Mouse (Mus musculus): ENCODE data around the gene Ccdc85b. TPM values are rescaled to one million over a fixed set of nuclear protein-coding genes. Genes with fewer than 3 reads are reported as not detected.

Gene Ccdc85b
- polyA plus RNA-seq, 1 experiment from 2014 or later: 0.97 TPM

DNA sequence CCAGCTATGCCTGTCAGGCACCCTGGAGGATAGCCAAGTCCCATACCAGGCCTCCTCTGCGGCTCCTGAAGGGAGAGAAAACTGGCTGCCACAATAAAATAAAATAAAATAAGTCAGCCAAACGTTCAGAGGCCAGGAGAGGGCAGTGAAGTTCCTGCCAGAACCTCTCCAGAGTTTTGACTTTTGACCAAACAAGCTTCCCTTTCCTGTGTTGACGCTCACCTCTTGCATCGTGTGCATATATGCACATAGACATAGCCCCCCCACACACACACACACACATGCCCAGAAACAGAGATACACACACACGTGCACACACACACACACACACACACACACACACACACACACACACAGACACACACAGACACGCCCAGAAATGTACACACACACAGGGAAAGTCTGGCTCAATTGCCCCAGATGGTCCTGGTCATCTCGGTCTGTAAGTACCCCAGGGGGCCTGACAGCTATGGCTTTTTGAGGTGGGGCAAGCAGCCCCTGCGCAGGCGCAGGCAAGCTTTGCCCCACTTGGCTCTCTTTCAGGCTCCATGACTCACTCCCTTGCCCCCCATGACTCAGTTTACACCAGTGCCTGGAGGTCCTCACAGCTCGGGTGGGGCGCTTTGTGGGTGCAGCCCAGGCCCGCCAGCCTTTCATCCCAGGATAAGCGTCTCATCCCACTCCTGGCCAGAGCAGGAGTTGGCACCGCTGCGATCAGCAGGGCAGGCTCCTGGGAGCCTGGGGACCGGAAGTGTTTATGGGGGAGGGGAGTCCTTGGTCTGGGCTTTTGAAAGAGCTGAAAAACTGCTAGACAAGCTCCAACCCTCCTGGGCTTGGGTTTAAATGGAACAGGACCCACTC lies 24.5 kb downstream of the Ccdc85b start:
- peak; percentile 60 for ATAC-seq (ENCODE audit: low read depth)
- peaks cover 8% of the 10 kb centered on the region for H3K4me1 ChIP-seq (ENCODE audit: control insufficient read depth, low read depth, low read length)

DNA sequence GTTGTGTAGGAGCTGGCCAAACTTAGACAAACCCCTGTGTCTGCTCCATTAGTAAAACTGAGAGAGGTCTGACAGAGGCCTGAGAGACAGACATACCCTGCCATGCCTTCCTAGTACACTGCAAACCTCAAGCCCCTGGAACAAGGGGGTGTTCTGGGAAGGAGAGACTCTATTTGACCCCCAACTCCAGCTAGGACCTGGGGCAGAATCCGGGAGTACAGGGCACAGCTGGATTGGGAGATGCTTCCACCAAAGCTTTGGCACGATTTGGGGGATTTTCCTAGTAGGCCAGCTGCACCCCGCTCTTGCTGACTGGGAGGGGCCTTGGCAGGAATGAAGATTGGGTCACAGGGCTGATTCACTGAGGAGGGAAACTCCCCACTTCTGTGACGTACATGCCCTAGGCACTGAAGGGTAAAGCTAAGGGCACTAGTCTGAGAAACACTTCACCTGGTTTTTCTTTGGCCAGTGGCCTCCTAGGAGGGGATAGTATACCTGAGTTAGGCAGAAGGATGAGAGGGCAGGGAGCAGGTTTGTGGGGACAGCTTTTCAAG lies 25.7 kb downstream of the Ccdc85b start:
- H3K9ac ChIP-seq (ENCODE audit: low read depth, low read length): no peak overlapping the region
- 71% methylated on average over 4 of the region's 4 CpGs for WGBS (ENCODE audit: insufficient replicate concordance)
- ATAC-seq (ENCODE audit: low read depth): no peak
- H3K4me3 ChIP-seq (ENCODE audit: low read depth, low read length): no peak overlapping the region
- H3K4me1 ChIP-seq (ENCODE audit: control insufficient read depth, low read depth, low read length): peaks cover 8% of the 10 kb centered on the region
- no peak overlapping the region for H3K4me2 ChIP-seq (ENCODE audit: low read depth, low read length)
- H3K36me3 ChIP-seq (ENCODE audit: control insufficient read depth, insufficient read depth): peaks cover under 1% of the 10 kb centered on the region; the same call in 1 of the 2 replicates
- no peak overlapping the region for H3K27ac ChIP-seq (ENCODE audit: low read length)
- no peaks in the 10 kb centered on the region for H3K9me3 ChIP-seq (replicated peaks; ENCODE audit: control insufficient read depth, low read length)
- H3K27me3 ChIP-seq (ENCODE audit: control insufficient read depth, insufficient read depth, low read depth, low read length): no peaks in the 10 kb centered on the region

More for the DNA sequence above, 24.5 kb downstream of the Ccdc85b start:
- H3K36me3 ChIP-seq (ENCODE audit: control insufficient read depth, insufficient read depth): no peaks in the 10 kb centered on the region
- no peaks in the 10 kb centered on the region for H3K27me3 ChIP-seq (ENCODE audit: control insufficient read depth, insufficient read depth, low read depth, low read length)
- WGBS (ENCODE audit: insufficient replicate concordance): 4% methylated on average over 16 of the region's 16 CpGs
- peak overlapping the region; percentile 49 for H3K4me3 ChIP-seq (ENCODE audit: low read depth, low read length)
- H3K4me2 ChIP-seq (ENCODE audit: low read depth, low read length): peak overlapping the region; percentile 63
- no peaks in the 10 kb centered on the region for H3K9me3 ChIP-seq (replicated peaks; ENCODE audit: control insufficient read depth, low read length)
- H3K9ac ChIP-seq (ENCODE audit: low read depth, low read length): peak overlapping the region; percentile 19; the same call in 1 of the 2 replicates
- H3K27ac ChIP-seq (ENCODE audit: low read length): peak overlapping the region; percentile 29; the same call in 1 of the 2 replicates

DNA sequence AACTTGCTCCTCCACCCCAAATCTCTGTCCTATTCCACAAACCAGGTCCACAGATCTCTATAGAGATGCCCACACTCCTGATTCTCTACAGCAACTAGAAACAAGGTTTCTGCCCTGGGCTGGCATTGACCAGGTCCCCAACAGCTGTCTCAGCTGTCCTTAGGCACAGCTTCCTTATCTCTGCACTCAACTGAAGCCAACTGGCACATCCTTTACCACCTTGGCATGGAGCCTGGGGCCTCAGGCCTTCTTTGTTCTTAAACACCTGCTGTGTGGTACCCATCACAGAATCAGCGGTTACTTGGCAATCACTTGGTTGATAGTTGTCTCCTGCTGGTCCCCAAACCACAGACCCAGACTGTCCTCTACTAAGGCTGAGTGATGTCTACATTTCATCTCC lies 27.3 kb downstream of the Ccdc85b start:
- WGBS (ENCODE audit: insufficient replicate concordance): 67% methylated on average over 1 of the region's 1 CpGs
- Histone ChIP-seq H3K36me3 (ENCODE audit: control insufficient read depth, insufficient read depth) (peaks cover 4% of the 10 kb centered on the region; the same call in 1 of the 2 replicates), H3K4me2 (ENCODE audit: low read depth, low read length) (no peak overlapping the region), H3K27me3 (ENCODE audit: control insufficient read depth, insufficient read depth, low read depth, low read length) (no peaks in the 10 kb centered on the region), H3K9ac (ENCODE audit: low read depth, low read length) (no peak overlapping the region), H3K4me1 (ENCODE audit: control insufficient read depth, low read depth, low read length) (peaks cover 21% of the 10 kb centered on the region), H3K4me3 (ENCODE audit: low read depth, low read length) (no peak overlapping the region), H3K27ac (ENCODE audit: low read length) (no peak overlapping the region), H3K9me3 (replicated peaks; ENCODE audit: control insufficient read depth, low read length) (no peaks in the 10 kb centered on the region)
- no peak for ATAC-seq (ENCODE audit: low read depth)

DNA sequence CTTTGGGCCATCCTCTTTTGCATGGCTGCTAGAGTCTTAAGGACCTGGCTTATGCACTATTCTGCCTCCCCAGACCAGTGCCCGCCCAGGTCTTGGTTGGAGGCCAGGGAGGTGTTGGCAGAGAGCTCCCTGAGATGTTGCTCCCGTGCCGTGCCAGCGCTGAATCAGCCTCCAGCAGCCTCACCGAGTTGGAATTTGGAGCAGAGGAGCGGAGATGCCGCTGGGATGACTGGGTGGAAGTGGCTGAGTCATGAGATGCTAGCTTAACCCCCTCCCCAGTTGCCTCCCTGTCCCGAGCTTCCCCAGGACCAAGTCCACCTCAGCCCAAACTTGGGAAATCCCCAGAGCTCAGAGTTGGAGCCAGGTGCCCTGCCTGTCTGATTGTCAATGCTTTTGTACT lies 27.9 kb downstream of the Ccdc85b start:
- Histone ChIP-seq H3K27ac (ENCODE audit: low read length) (no peak overlapping the region), H3K4me3 (ENCODE audit: low read depth, low read length) (no peak overlapping the region), H3K9ac (ENCODE audit: low read depth, low read length) (no peak overlapping the region), H3K27me3 (ENCODE audit: control insufficient read depth, insufficient read depth, low read depth, low read length) (no peaks in the 10 kb centered on the region), H3K4me1 (ENCODE audit: control insufficient read depth, low read depth, low read length) (peaks cover 21% of the 10 kb centered on the region), H3K4me2 (ENCODE audit: low read depth, low read length) (no peak overlapping the region), H3K9me3 (replicated peaks; ENCODE audit: control insufficient read depth, low read length) (no peaks in the 10 kb centered on the region), H3K36me3 (ENCODE audit: control insufficient read depth, insufficient read depth) (peaks cover 4% of the 10 kb centered on the region; the same call in 1 of the 2 replicates)
- no peak for ATAC-seq (ENCODE audit: low read depth)
- 64% methylated on average over 8 of the region's 8 CpGs for WGBS (ENCODE audit: insufficient replicate concordance)

DNA sequence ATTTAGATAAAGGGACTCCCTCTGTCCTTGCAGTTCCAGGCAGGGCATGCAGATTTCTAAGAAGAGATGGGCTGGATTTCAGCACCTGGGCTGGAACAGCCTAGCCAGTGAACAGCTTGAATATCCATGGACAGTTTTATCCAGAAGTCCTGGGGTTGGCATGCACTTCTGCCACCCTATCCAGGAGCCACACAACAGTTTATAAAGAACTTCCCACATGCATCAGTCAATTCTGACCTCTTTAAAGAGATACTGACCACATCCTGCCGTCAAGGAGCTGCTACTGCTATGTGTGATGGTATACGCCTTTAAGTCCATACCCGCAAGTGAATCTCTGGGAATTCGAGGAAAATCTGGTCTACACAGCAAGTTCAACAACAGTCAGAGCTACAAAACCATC lies 28.5 kb downstream of the Ccdc85b start:
- WGBS (ENCODE audit: insufficient replicate concordance): 59% methylated on average over 4 of the region's 4 CpGs
- ATAC-seq (ENCODE audit: low read depth): no peak
- Histone ChIP-seq H3K27me3 (ENCODE audit: control insufficient read depth, insufficient read depth, low read depth, low read length) (no peaks in the 10 kb centered on the region), H3K4me2 (ENCODE audit: low read depth, low read length) (no peak overlapping the region), H3K27ac (ENCODE audit: low read length) (no peak overlapping the region), H3K4me3 (ENCODE audit: low read depth, low read length) (no peak overlapping the region), H3K9me3 (replicated peaks; ENCODE audit: control insufficient read depth, low read length) (no peaks in the 10 kb centered on the region), H3K4me1 (ENCODE audit: control insufficient read depth, low read depth, low read length) (peaks cover 21% of the 10 kb centered on the region), H3K9ac (ENCODE audit: low read depth, low read length) (no peak overlapping the region), H3K36me3 (ENCODE audit: control insufficient read depth, insufficient read depth) (peaks cover 4% of the 10 kb centered on the region; the same call in 1 of the 2 replicates)

DNA sequence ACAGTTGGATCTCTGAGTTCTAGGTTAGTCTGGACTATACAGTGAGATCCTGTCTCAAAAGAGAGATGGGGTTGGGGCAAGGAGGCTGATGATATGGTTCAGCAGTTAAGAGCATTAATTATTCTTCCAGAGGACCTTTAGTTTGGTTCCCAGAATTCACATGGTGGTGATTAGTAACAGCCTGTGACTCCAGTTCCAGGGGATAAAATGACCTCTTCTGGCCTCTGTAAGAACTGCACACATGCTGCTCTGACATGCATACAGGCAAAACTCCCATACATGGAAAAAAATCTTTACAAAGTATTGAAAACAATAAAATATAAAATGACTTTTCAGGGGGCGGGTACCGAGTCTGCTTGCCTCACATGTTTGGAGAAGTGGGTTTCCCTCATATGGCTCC lies 29.6 kb downstream of the Ccdc85b start:
- Histone ChIP-seq H3K27me3 (ENCODE audit: control insufficient read depth, insufficient read depth, low read depth, low read length) (no peaks in the 10 kb centered on the region), H3K4me2 (ENCODE audit: low read depth, low read length) (no peak overlapping the region), H3K9me3 (replicated peaks; ENCODE audit: control insufficient read depth, low read length) (no peaks in the 10 kb centered on the region), H3K36me3 (ENCODE audit: control insufficient read depth, insufficient read depth) (peaks cover 4% of the 10 kb centered on the region; the same call in 1 of the 2 replicates), H3K27ac (ENCODE audit: low read length) (no peak overlapping the region), H3K4me1 (ENCODE audit: control insufficient read depth, low read depth, low read length) (peaks cover 26% of the 10 kb centered on the region), H3K4me3 (ENCODE audit: low read depth, low read length) (no peak overlapping the region), H3K9ac (ENCODE audit: low read depth, low read length) (no peak overlapping the region)
- WGBS (ENCODE audit: insufficient replicate concordance): 72% methylated on average over 2 of the region's 2 CpGs
- ATAC-seq (ENCODE audit: low read depth): no peak

DNA sequence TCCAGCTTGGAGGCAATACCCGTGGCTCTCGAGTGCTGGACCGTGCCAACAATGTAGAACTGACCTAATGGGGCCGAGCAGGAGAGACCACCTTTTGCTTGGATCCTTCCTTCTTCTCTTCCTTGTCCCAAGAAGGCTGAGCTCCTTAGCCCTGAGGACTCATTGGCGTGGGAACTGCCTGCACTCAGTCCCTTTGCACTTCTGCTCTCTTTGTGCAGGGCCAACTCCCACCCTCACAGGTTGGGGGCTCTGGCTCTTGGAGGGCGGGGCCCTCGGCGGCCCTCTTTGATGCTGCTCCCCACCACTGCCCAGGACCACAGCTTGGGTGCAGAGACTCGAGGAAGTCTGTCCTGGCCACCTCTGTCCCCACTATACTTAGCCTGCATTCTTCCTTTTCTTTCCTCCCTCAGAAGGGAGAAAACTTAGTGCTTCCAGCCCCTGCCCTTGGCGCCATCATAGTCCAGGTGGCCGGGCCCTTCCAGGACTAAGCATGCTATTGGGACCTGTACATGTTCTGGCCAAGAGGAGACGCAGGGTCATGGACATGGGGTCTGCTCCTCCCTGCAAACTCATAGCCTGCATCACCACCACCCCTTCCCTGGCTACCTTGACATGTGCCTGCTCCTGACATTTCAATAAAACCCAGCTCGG lies 30.9 kb downstream of the Ccdc85b start:
- no peaks in the 10 kb centered on the region for H3K27me3 ChIP-seq (ENCODE audit: control insufficient read depth, insufficient read depth, low read depth, low read length)
- 79% methylated on average over 13 of the region's 13 CpGs for WGBS (ENCODE audit: insufficient replicate concordance)
- H3K27ac ChIP-seq (ENCODE audit: low read length): no peak overlapping the region
- no peak overlapping the region for H3K4me3 ChIP-seq (ENCODE audit: low read depth, low read length)
- peaks cover 4% of the 10 kb centered on the region; the same call in 1 of the 2 replicates for H3K36me3 ChIP-seq (ENCODE audit: control insufficient read depth, insufficient read depth)
- H3K9ac ChIP-seq (ENCODE audit: low read depth, low read length): no peak overlapping the region
- H3K4me2 ChIP-seq (ENCODE audit: low read depth, low read length): no peak overlapping the region
- H3K9me3 ChIP-seq (replicated peaks; ENCODE audit: control insufficient read depth, low read length): no peaks in the 10 kb centered on the region
- peaks cover 23% of the 10 kb centered on the region for H3K4me1 ChIP-seq (ENCODE audit: control insufficient read depth, low read depth, low read length)
- no peak for ATAC-seq (ENCODE audit: low read depth)

DNA sequence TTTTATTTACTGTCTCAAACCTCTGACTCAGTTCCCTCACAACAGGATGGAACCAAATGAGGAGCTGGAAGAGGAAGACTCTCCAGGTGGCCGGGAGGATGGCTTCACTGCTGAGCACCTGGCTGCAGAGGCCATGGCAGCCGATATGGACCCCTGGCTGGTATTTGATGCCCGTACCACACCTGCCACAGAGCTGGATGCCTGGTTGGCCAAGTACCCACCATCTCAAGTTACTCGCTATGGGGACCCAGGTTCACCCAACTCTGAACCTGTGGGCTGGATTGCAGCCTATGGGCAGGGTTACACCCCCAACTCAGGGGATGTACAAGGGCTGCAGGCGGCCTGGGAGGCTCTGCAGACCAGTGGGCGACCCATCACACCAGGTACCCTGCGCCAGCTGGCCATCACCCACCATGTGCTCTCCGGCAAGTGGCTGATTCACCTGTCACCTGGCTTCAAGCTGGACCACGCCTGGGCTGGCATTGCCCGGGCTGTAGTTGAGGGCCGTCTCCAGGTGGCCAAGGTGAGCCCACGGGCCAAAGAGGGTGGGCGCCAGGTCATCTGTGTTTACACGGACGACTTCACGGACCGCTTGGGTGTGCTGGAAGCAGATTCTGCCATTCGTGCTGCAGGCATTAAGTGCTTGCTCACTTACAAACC lies 31.7 kb downstream of the Ccdc85b start:
- WGBS (ENCODE audit: insufficient replicate concordance): 73% methylated on average over 18 of the region's 18 CpGs
- no peaks in the 10 kb centered on the region for H3K9me3 ChIP-seq (replicated peaks; ENCODE audit: control insufficient read depth, low read length)
- peak overlapping the region; percentile 85 for H3K27ac ChIP-seq (ENCODE audit: low read length)
- no peaks in the 10 kb centered on the region for H3K27me3 ChIP-seq (ENCODE audit: control insufficient read depth, insufficient read depth, low read depth, low read length)
- H3K9ac ChIP-seq (ENCODE audit: low read depth, low read length): peak overlapping the region; percentile 93
- peaks cover 4% of the 10 kb centered on the region; the same call in 1 of the 2 replicates for H3K36me3 ChIP-seq (ENCODE audit: control insufficient read depth, insufficient read depth)
- no peak for ATAC-seq (ENCODE audit: low read depth)
- H3K4me1 ChIP-seq (ENCODE audit: control insufficient read depth, low read depth, low read length): peaks cover 23% of the 10 kb centered on the region
- H3K4me2 ChIP-seq (ENCODE audit: low read depth, low read length): peak overlapping the region; percentile 82
- H3K4me3 ChIP-seq (ENCODE audit: low read depth, low read length): peak overlapping the region; percentile 88
